Mouse (Mus musculus): ENCODE results near the gene Dlg2.

Gene Dlg2

GRCm38 (mm10) chr7:90540811-90541323 is 64.4 kb downstream of the Dlg2 start:
- no peak for DNase-seq

GRCm38 (mm10) chr7:90553399-90553798 is 76.9 kb downstream of the Dlg2 start:
- DNase-seq: no peak

GRCm38 (mm10) chr7:90554421-90554820 is 77.9 kb downstream of the Dlg2 start:
- no peak for DNase-seq

GRCm38 (mm10) chr7:90569130-90569529 is 92.7 kb downstream of the Dlg2 start:
- no peak for DNase-seq

- no peak for DNase-seq
These were observed 111.3 kb downstream of the Dlg2 start for GRCm38 (mm10) chr7:90587795-90588194.

GRCm38 (mm10) chr7:90588318-90588717 is 111.8 kb downstream of the Dlg2 start:
- DNase-seq: no peak

GRCm38 (mm10) chr7:90609764-90610163 is 133.3 kb downstream of the Dlg2 start:
- DNase-seq: no peak

GRCm38 (mm10) chr7:90630546-90630945 is 154.1 kb downstream of the Dlg2 start:
- DNase-seq: no peak

- no peak for DNase-seq
These were observed 173.0 kb downstream of the Dlg2 start for GRCm38 (mm10) chr7:90649512-90649911.

- DNase-seq: no peak
These were observed 174.7 kb downstream of the Dlg2 start for GRCm38 (mm10) chr7:90651128-90651527.

- DNase-seq: no peak
These were observed 175.1 kb downstream of the Dlg2 start for GRCm38 (mm10) chr7:90651611-90652010.

- no peak for DNase-seq
These were observed 182.1 kb downstream of the Dlg2 start for GRCm38 (mm10) chr7:90658593-90658992.

- DNase-seq: no peak
These were observed 217.6 kb downstream of the Dlg2 start for GRCm38 (mm10) chr7:90694050-90694449.

- no peak for DNase-seq
These were observed 219.9 kb downstream of the Dlg2 start for GRCm38 (mm10) chr7:90696181-90696950.

- DNase-seq: no peak
These were observed 226.8 kb downstream of the Dlg2 start for GRCm38 (mm10) chr7:90703163-90703852.

- no peak for DNase-seq
These were observed 227.5 kb downstream of the Dlg2 start for GRCm38 (mm10) chr7:90703951-90704350.

- DNase-seq: no peak
These were observed 257.6 kb downstream of the Dlg2 start for GRCm38 (mm10) chr7:90734086-90734485.

- no peak for DNase-seq
These were observed 259.9 kb downstream of the Dlg2 start for GRCm38 (mm10) chr7:90736369-90736768.

GRCm38 (mm10) chr7:90748636-90749035 is 272.2 kb downstream of the Dlg2 start:
- no peak for DNase-seq

- no peak for DNase-seq
These were observed 311.5 kb downstream of the Dlg2 start for GRCm38 (mm10) chr7:90787945-90788344.

GRCm38 (mm10) chr7:90791522-90791921 is 315.1 kb downstream of the Dlg2 start:
- DNase-seq: no peak

- DNase-seq: no peak
These were observed 349.2 kb downstream of the Dlg2 start for GRCm38 (mm10) chr7:90825640-90826039.

- no peak for DNase-seq
These were observed 364.8 kb downstream of the Dlg2 start for GRCm38 (mm10) chr7:90841276-90841675.

Data from lung, postnatal 14 days (tissue).